Mouse (Mus musculus): Measurements from ENCODE around the gene Smox.

GRCm38 (mm10) chr2:131484182-131484581 is 7.1 kb upstream of the Smox start:
- TF ChIP-seq POLR2A (IDR thresholded peaks at IDR 0.05; ENCODE audit: borderline replicate concordance, low read depth, low read length) (no peak), CTCF (IDR thresholded peaks at IDR 0.05; ENCODE audit: low read depth, low read length) (no peak)
